Mouse (Mus musculus): ENCODE results near the gene Polm. TPM values are rescaled to one million over a fixed set of nuclear protein-coding genes. Genes with fewer than 3 reads are reported as not detected.

The Polm gene
- total and polyA plus RNA-seq, 3 experiments: 5.4 to 18.3 TPM; not detected in 1

GRCm38 (mm10) chr11:5870069-5870468, 32.3 kb upstream of the Polm start:
- no peaks in the 10 kb centered on the region for H3K79me2 ChIP-seq (ENCODE audit: control insufficient read depth, insufficient read depth, low read length, poor library complexity)
- H3K9me3 ChIP-seq (replicated peaks; ENCODE audit: insufficient read depth, low read length): no peaks in the 10 kb centered on the region
- TF ChIP-seq TCF12 (IDR thresholded peaks at IDR 0.05; ENCODE audit: low read depth, low read length): no peak
- H3K36me3 ChIP-seq (ENCODE audit: control insufficient read depth in 1 of 2, insufficient read depth in 2 of 2, low read length in 2 of 2): no peaks in the 10 kb centered on the region; a peak in 1 of 4 replicates
- no peak overlapping the region for H3K9ac ChIP-seq (ENCODE audit: control insufficient read depth, low read depth, low read length, poor library complexity, severe bottlenecking)
- H3K27ac ChIP-seq (ENCODE audit: control insufficient read depth, low read depth, low read length): no peak overlapping the region
- H3K4me1 ChIP-seq (ENCODE audit: control insufficient read depth in 1 of 2, insufficient read depth in 2 of 2, low read length in 2 of 2): no peaks in the 10 kb centered on the region
- no peaks in the 10 kb centered on the region for H3K27me3 ChIP-seq (ENCODE audit: control insufficient read depth in 1 of 2, insufficient read depth in 2 of 2, low read length in 2 of 2)
- H3K4me3 ChIP-seq (ENCODE audit: control insufficient read depth in 1 of 2, insufficient read depth in 1 of 2, low read depth in 2 of 2, low read length in 2 of 2): no peak overlapping the region
- DNase-seq (ENCODE audit: low read depth, low spot score): no peak

GRCm38 (mm10) chr11:5869331-5869730, 31.5 kb upstream of the Polm start:
- DNase-seq (ENCODE audit: low read depth, low spot score): no peak
- H3K4me3 ChIP-seq (ENCODE audit: control insufficient read depth in 1 of 2, insufficient read depth in 1 of 2, low read depth in 2 of 2, low read length in 2 of 2): no peak overlapping the region
- no peaks in the 10 kb centered on the region for H3K4me1 ChIP-seq (ENCODE audit: control insufficient read depth in 1 of 2, insufficient read depth in 2 of 2, low read length in 2 of 2)
- no peaks in the 10 kb centered on the region for H3K79me2 ChIP-seq (ENCODE audit: control insufficient read depth, insufficient read depth, low read length, poor library complexity)
- TF ChIP-seq MAFK (IDR thresholded peaks at IDR 0.05; ENCODE audit: borderline replicate concordance, low read depth, low read length) (no peak), ELF1 (IDR thresholded peaks at IDR 0.05; ENCODE audit: low read depth, low read length) (no peak), MAX (IDR thresholded peaks at IDR 0.05; ENCODE audit: low read length) (no peak), TBP (IDR thresholded peaks at IDR 0.05; ENCODE audit: low read depth, low read length) (no peak), KAT2A (conservative IDR thresholded peaks at IDR 0.05; ENCODE audit: low read depth, low read length) (no peak)
- H3K27ac ChIP-seq (ENCODE audit: control insufficient read depth, low read depth, low read length): no peak overlapping the region
- H3K36me3 ChIP-seq (ENCODE audit: control insufficient read depth in 1 of 2, insufficient read depth in 2 of 2, low read length in 2 of 2): no peaks in the 10 kb centered on the region; a peak in 1 of 4 replicates
- no peak overlapping the region for H3K9ac ChIP-seq (ENCODE audit: control insufficient read depth, low read depth, low read length, poor library complexity, severe bottlenecking)
- H3K9me3 ChIP-seq (replicated peaks; ENCODE audit: insufficient read depth, low read length): no peaks in the 10 kb centered on the region
- no peaks in the 10 kb centered on the region for H3K27me3 ChIP-seq (ENCODE audit: control insufficient read depth in 1 of 2, insufficient read depth in 2 of 2, low read length in 2 of 2)

DNA sequence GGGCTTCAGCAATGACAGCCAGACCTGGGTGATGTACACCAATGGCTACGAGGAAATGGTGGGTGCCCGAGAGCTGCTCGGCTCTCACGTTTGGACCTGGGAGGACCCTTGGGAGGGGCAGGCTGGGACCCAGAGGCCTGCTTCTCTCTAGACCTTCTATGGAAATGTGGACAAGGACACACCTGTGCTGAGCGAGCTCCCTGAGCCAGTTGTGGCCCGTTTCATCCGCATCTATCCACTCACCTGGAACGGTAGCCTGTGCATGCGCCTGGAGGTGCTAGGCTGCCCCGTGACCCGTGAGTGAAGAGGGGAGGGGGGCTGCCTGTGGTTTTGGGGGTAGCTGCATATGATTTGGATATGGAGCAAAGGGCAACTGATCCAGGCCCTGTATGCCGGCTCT, 30.5 kb upstream of the Polm start:
- Histone ChIP-seq H3K27ac (ENCODE audit: control insufficient read depth, low read depth, low read length) (no peak overlapping the region), H3K27me3 (ENCODE audit: control insufficient read depth in 1 of 2, insufficient read depth in 2 of 2, low read length in 2 of 2) (no peaks in the 10 kb centered on the region), H3K36me3 (ENCODE audit: control insufficient read depth in 1 of 2, insufficient read depth in 2 of 2, low read length in 2 of 2) (no peaks in the 10 kb centered on the region; a peak in 1 of 4 replicates), H3K9ac (ENCODE audit: control insufficient read depth, low read depth, low read length, poor library complexity, severe bottlenecking) (no peak overlapping the region), H3K79me2 (ENCODE audit: control insufficient read depth, insufficient read depth, low read length, poor library complexity) (no peaks in the 10 kb centered on the region), H3K4me1 (ENCODE audit: control insufficient read depth in 1 of 2, insufficient read depth in 2 of 2, low read length in 2 of 2) (no peaks in the 10 kb centered on the region), H3K9me3 (replicated peaks; ENCODE audit: insufficient read depth, low read length) (no peaks in the 10 kb centered on the region), H3K4me3 (ENCODE audit: control insufficient read depth in 1 of 2, insufficient read depth in 1 of 2, low read depth in 2 of 2, low read length in 2 of 2) (no peak overlapping the region)
- no peak for TF ChIP-seq KAT2A (conservative IDR thresholded peaks at IDR 0.05; ENCODE audit: low read depth, low read length)
- no peak for TF ChIP-seq CTCF (IDR thresholded peaks at IDR 0.05 in 2 of 3, conservative IDR thresholded peaks at IDR 0.05 in 1 of 3; ENCODE audit: control insufficient read depth in 1 of 3, insufficient read depth in 1 of 3, low read depth in 2 of 3, low read length in 3 of 3, poor library complexity in 1 of 3, severe bottlenecking in 1 of 3)
- no peak for TF ChIP-seq SMC3 (IDR thresholded peaks at IDR 0.05; ENCODE audit: low read depth, low read length)
- TF ChIP-seq MYC (IDR thresholded peaks at IDR 0.05; ENCODE audit: low read depth, low read length): no peak
- no peak for TF ChIP-seq HCFC1 (IDR thresholded peaks at IDR 0.05; ENCODE audit: low read depth, low read length)
- no peak for TF ChIP-seq MYB (IDR thresholded peaks at IDR 0.05; ENCODE audit: low read depth, low read length)
- no peak for TF ChIP-seq TAL1 (IDR thresholded peaks at IDR 0.05; ENCODE audit: low read length)
- TF ChIP-seq MAFK (IDR thresholded peaks at IDR 0.05; ENCODE audit: borderline replicate concordance, low read depth, low read length): no peak
- no peak for DNase-seq (ENCODE audit: low read depth, low spot score)

Data from MEL (cell line).